Mouse (Mus musculus) midbrain, embryonic 11.5 days (tissue): ENCODE measurements at regions not wholly inside any gene's neighbourhood (a gene's known extent, or its start where the extent isn't known, plus 50 kb on each side); places are given as distances from the start of the nearest gene placed in this dataset.

Source experiments
- ATAC-seq: fragments of 200-750 bp; cut with Nextera tagmentation; 2 replicates; pipeline ENCODE4 v1.8.0; 2017; ENCODE audit warnings: moderate TSS enrichment, moderate library complexity; ENCODE audit not compliant: low FRiP score
- DNase-seq: peaks from one replicate; pipeline ENCODE4 v3.0.0; 2015; ENCODE audit warnings: low spot score; ENCODE audit errors: missing footprints
- H3K27ac ChIP-seq: fragments of 300-500 bp; sonication (generic); 2 replicates; pipeline ENCODE4 v1.5.1; 2014; ENCODE audit warnings: low read depth, low read length
- H3K27me3 ChIP-seq: fragments of 300-500 bp; sonication (generic); 2 replicates; pipeline ENCODE4 v1.6.1; 2014; ENCODE audit warnings: mild to moderate bottlenecking, low read length, moderate library complexity, mixed read lengths; ENCODE audit not compliant: control insufficient read depth, insufficient read depth
- H3K36me3 ChIP-seq: fragments of 300-500 bp; sonication (generic); 2 replicates; pipeline ENCODE4 v1.6.1; 2014; ENCODE audit warnings: mild to moderate bottlenecking, low read length, moderate library complexity, mixed read lengths; ENCODE audit not compliant: control insufficient read depth, insufficient read depth
- H3K4me1 ChIP-seq: fragments of 300-500 bp; sonication (generic); 2 replicates; pipeline ENCODE4 v1.6.1; 2014; ENCODE audit warnings: low read length; ENCODE audit not compliant: control insufficient read depth, insufficient read depth
- H3K4me2 ChIP-seq: fragments of 300-500 bp; sonication (generic); 2 replicates; pipeline ENCODE4 v1.6.1; 2014; ENCODE audit warnings: mild to moderate bottlenecking, moderate library complexity
- H3K4me3 ChIP-seq: fragments of 300-500 bp; sonication (generic); 2 replicates; pipeline ENCODE4 v1.5.1; 2014; ENCODE audit warnings: low read depth, low read length
- H3K9ac ChIP-seq: fragments of 300-500 bp; sonication (generic); 2 replicates; pipeline ENCODE4 v1.6.1; 2014; ENCODE audit warnings: low read length
- H3K9me3 ChIP-seq: fragments of 300-500 bp; sonication (generic); 2 replicates; pipeline ENCODE4 v1.6.1; 2016; ENCODE audit warnings: low read length; ENCODE audit not compliant: control insufficient read depth
- WGBS: fragments of 180-500 bp; shearing (Covaris S2); extraction: QIAGEN DNeasy Blood & Tissue Kit; methylation state at CpG from one replicate; pipeline ENCODE4 v1.1.7; 2014; 5-methylcytosine and 5-hydroxymethylcytosine counted together

GRCm38 (mm10) chr2:173991447-173991846 is 84.7 kb upstream of the Stx16 start:
- WGBS = 86% methylated on average over 15 of the region's 15 CpGs
- H3K4me1 ChIP-seq = 0 out of 2 replicates have a peak, but pooled peaks cover 2% of the 10 kb centered on the region
- H3K4me2 ChIP-seq = no peak overlapping the region
- no peak overlapping the region for H3K9ac ChIP-seq
- no peak overlapping the region for H3K27ac ChIP-seq
- no peaks in the 10 kb centered on the region for H3K27me3 ChIP-seq
- DNase-seq (no peak), ATAC-seq (no peak)
- H3K9me3 ChIP-seq = no peaks in the 10 kb centered on the region
- H3K4me3 ChIP-seq = no peak overlapping the region
- H3K36me3 ChIP-seq = no peaks in the 10 kb centered on the region

GRCm38 (mm10) chr2:173992041-173992440 is 84.1 kb upstream of the Stx16 start:
- H3K4me1 ChIP-seq = 0 out of 2 replicates have a peak, but pooled peaks cover 2% of the 10 kb centered on the region
- H3K36me3 ChIP-seq = no peaks in the 10 kb centered on the region
- no peaks in the 10 kb centered on the region for H3K27me3 ChIP-seq
- H3K27ac ChIP-seq = no peak overlapping the region
- peak; percentile 55 for ATAC-seq
- DNase-seq = peak; percentile 85
- WGBS = 37% methylated on average over 5 of the region's 5 CpGs
- H3K4me2 ChIP-seq = no peak overlapping the region
- H3K9me3 ChIP-seq = no peaks in the 10 kb centered on the region
- no peak overlapping the region for H3K4me3 ChIP-seq
- H3K9ac ChIP-seq = no peak overlapping the region

GRCm38 (mm10) chr2:173993431-173993955 is 82.6 kb upstream of the Stx16 start:
- Histone ChIP-seq H3K9me3 (no peaks in the 10 kb centered on the region), H3K27ac (no peak overlapping the region), H3K36me3 (no peaks in the 10 kb centered on the region), H3K27me3 (no peaks in the 10 kb centered on the region), H3K4me3 (no peak overlapping the region), H3K4me1 (0 out of 2 replicates have a peak, but pooled peaks cover 2% of the 10 kb centered on the region), H3K9ac (no peak overlapping the region), H3K4me2 (no peak overlapping the region)
- ATAC-seq (no peak), DNase-seq (no peak)
- WGBS = 81% methylated on average over 5 of the region's 5 CpGs

GRCm38 (mm10) chr2:173994301-173995073 is 81.6 kb upstream of the Stx16 start:
- no peaks in the 10 kb centered on the region for H3K9me3 ChIP-seq
- H3K4me1 ChIP-seq = no peaks in the 10 kb centered on the region
- H3K27me3 ChIP-seq = no peaks in the 10 kb centered on the region
- ATAC-seq (peak; percentile 51; the same call in 1 of the 2 replicates), DNase-seq (peak; percentile 85)
- no peak overlapping the region for H3K4me2 ChIP-seq
- H3K4me3 ChIP-seq = no peak overlapping the region
- no peaks in the 10 kb centered on the region for H3K36me3 ChIP-seq
- H3K9ac ChIP-seq = no peak overlapping the region
- 48% methylated on average over 13 of the region's 13 CpGs for WGBS
- H3K27ac ChIP-seq = no peak overlapping the region

- no peaks in the 10 kb centered on the region for H3K9me3 ChIP-seq
- H3K4me3 ChIP-seq = no peak overlapping the region
- peaks cover 9% of the 10 kb centered on the region for H3K4me1 ChIP-seq
- no peak overlapping the region for H3K27ac ChIP-seq
- no peaks in the 10 kb centered on the region for H3K36me3 ChIP-seq
- ATAC-seq = no peak
- no peak overlapping the region for H3K9ac ChIP-seq
- no peak for DNase-seq
- H3K27me3 ChIP-seq = no peaks in the 10 kb centered on the region
- H3K4me2 ChIP-seq = no peak overlapping the region
- 91% methylated on average over 8 of the region's 8 CpGs for WGBS
Measured at GRCm38 (mm10) chr2:174004666-174005065, 71.4 kb upstream of the Stx16 start.

- no peak overlapping the region for H3K27ac ChIP-seq
- H3K9ac ChIP-seq = no peak overlapping the region
- WGBS = 77% methylated on average over 2 of the region's 2 CpGs
- H3K9me3 ChIP-seq = no peaks in the 10 kb centered on the region
- no peak overlapping the region for H3K4me2 ChIP-seq
- H3K4me3 ChIP-seq = no peak overlapping the region
- no peak; the same call in 1 of the 2 replicates for ATAC-seq
- peaks cover 9% of the 10 kb centered on the region for H3K4me1 ChIP-seq
- no peaks in the 10 kb centered on the region for H3K27me3 ChIP-seq
- no peaks in the 10 kb centered on the region for H3K36me3 ChIP-seq
- no peak for DNase-seq
Measured at GRCm38 (mm10) chr2:174007976-174008349, 68.1 kb upstream of the Stx16 start.

GRCm38 (mm10) chr2:174008350-174009218 is 67.5 kb upstream of the Stx16 start:
- H3K27ac ChIP-seq = no peak overlapping the region
- DNase-seq (peak; percentile 89), ATAC-seq (peak; percentile 52)
- WGBS = 36% methylated on average over 19 of the region's 19 CpGs
- no peaks in the 10 kb centered on the region for H3K9me3 ChIP-seq
- H3K27me3 ChIP-seq = no peaks in the 10 kb centered on the region
- peak overlapping the region; percentile 3; the same call in 1 of the 2 replicates for H3K9ac ChIP-seq
- H3K36me3 ChIP-seq = no peaks in the 10 kb centered on the region
- peaks cover 9% of the 10 kb centered on the region for H3K4me1 ChIP-seq
- H3K4me2 ChIP-seq = no peak overlapping the region
- no peak overlapping the region for H3K4me3 ChIP-seq

- no peaks in the 10 kb centered on the region for H3K36me3 ChIP-seq
- H3K4me1 ChIP-seq = peaks cover 9% of the 10 kb centered on the region
- H3K27ac ChIP-seq = no peak overlapping the region
- no peaks in the 10 kb centered on the region for H3K9me3 ChIP-seq
- no peak overlapping the region for H3K9ac ChIP-seq
- DNase-seq (no peak), ATAC-seq (no peak)
- H3K4me3 ChIP-seq = no peak overlapping the region
- no peaks in the 10 kb centered on the region for H3K27me3 ChIP-seq
- WGBS = 54% methylated on average over 3 of the region's 3 CpGs
- H3K4me2 ChIP-seq = no peak overlapping the region
Measured at GRCm38 (mm10) chr2:174010038-174010437, 66.1 kb upstream of the Stx16 start.

- H3K4me2 ChIP-seq = no peak overlapping the region
- H3K9ac ChIP-seq = no peak overlapping the region
- peaks cover 9% of the 10 kb centered on the region for H3K4me1 ChIP-seq
- no peaks in the 10 kb centered on the region for H3K36me3 ChIP-seq
- no peaks in the 10 kb centered on the region for H3K27me3 ChIP-seq
- 63% methylated on average over 8 of the region's 8 CpGs for WGBS
- H3K27ac ChIP-seq = no peak overlapping the region
- DNase-seq = no peak
- ATAC-seq = no peak
- no peaks in the 10 kb centered on the region for H3K9me3 ChIP-seq
- H3K4me3 ChIP-seq = no peak overlapping the region
Measured at GRCm38 (mm10) chr2:174011399-174011798, 64.7 kb upstream of the Stx16 start.
